Mouse (Mus musculus) liver, embryonic 16.5 days (tissue): Measurements from ENCODE around the gene Ppp1r13b. TPM values are rescaled to one million over a fixed set of nuclear protein-coding genes. Genes with fewer than 3 reads are reported as not detected.
A peak's percentile ranks its signal among the peaks of the same experiment; 100 is the strongest.

Experiments
- ATAC-seq: fragments of 200-750 bp; cut with Nextera tagmentation; 2 replicates; pipeline ENCODE4 v1.8.0; 2017; ENCODE audit warnings: low read depth, mild to moderate bottlenecking, moderate number of reproducible peaks, moderate library complexity
- H3K27ac ChIP-seq: fragments of 300-500 bp; sonication (generic); 2 replicates; pipeline ENCODE4 v1.5.1; 2014; ENCODE audit warnings: mild to moderate bottlenecking, low read length
- H3K27me3 ChIP-seq: fragments of 300-500 bp; sonication (generic); 2 replicates; pipeline ENCODE4 v1.6.1; 2014; ENCODE audit warnings: low read depth, low read length, mixed read lengths; ENCODE audit not compliant: control insufficient read depth, insufficient read depth
- H3K36me3 ChIP-seq: fragments of 300-500 bp; sonication (generic); 2 replicates; pipeline ENCODE4 v1.6.1; 2014; ENCODE audit warnings: mild to moderate bottlenecking; ENCODE audit not compliant: control insufficient read depth, insufficient read depth
- H3K4me1 ChIP-seq: fragments of 300-500 bp; sonication (generic); 2 replicates; pipeline ENCODE4 v1.6.1; 2014; ENCODE audit warnings: low read depth, low read length, mixed read lengths; ENCODE audit not compliant: control insufficient read depth
- H3K4me2 ChIP-seq: fragments of 300-500 bp; sonication (generic); 2 replicates; pipeline ENCODE4 v1.6.1; 2014; ENCODE audit warnings: low read depth, low read length, mixed read lengths
- H3K4me3 ChIP-seq: fragments of 300-500 bp; sonication (generic); 2 replicates; pipeline ENCODE4 v1.5.1; 2014; ENCODE audit warnings: low read depth, mild to moderate bottlenecking, low read length
- H3K9ac ChIP-seq: fragments of 300-500 bp; sonication (generic); 2 replicates; pipeline ENCODE4 v1.6.1; 2014; ENCODE audit warnings: low read depth, low read length
- H3K9me3 ChIP-seq: fragments of 300-500 bp; sonication (generic); replicated peaks from 2 replicates; pipeline ENCODE4 v1.6.1; 2016; ENCODE audit warnings: low read length; ENCODE audit not compliant: control insufficient read depth
- WGBS: fragments of 180-500 bp; shearing (Covaris S2); extraction: QIAGEN DNeasy Blood & Tissue Kit; methylation state at CpG from one replicate; pipeline ENCODE4 v1.1.7; 2014; ENCODE audit not compliant: insufficient replicate concordance; 5-methylcytosine and 5-hydroxymethylcytosine counted together
- polyA plus RNA-seq: library from polyadenylated mRNA; unstranded; fragments of >200 nt; fragmentation: Nextera tagmentation; extraction: Ambion mirVana; gene quantifications from 2 replicates; pipeline ENCODE4 v1.2.1, GENCODE M21; 2015

Ppp1r13b gene
- polyA plus RNA-seq, 1 experiment from 2014 or later, result 1.9 TPM

DNA sequence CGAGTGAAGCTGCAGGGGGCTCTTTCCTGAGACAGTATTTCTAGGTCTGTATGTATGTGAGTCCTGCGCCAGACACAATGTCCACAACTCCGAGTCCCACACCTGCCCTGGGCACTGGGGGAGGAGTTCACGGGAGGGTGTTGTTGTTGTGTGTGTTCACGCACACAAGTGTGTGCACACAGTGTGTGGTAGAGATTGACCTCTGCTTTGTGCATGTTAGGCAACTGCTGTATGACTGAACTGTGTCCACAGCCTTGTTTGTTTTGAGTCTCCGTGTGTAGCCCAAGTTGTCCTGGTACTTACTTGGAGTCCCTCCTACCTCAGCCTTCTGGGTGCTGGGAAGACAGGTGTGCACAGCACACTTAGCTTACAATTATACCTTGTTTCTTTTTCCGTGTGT lies 117.3 kb downstream of the Ppp1r13b start:
- H3K36me3 ChIP-seq, result peaks cover 30% of the 10 kb centered on the region
- H3K9me3 ChIP-seq, result no peaks in the 10 kb centered on the region
- H3K4me2 ChIP-seq, result no peak overlapping the region
- H3K4me1 ChIP-seq, result peaks cover 16% of the 10 kb centered on the region
- no peaks in the 10 kb centered on the region for H3K27me3 ChIP-seq
- H3K4me3 ChIP-seq, result no peak overlapping the region
- ATAC-seq, result peak; percentile 62
- 70% methylated on average over 7 of the region's 7 CpGs for WGBS
- H3K27ac ChIP-seq, result peak overlapping the region; percentile 64
- H3K9ac ChIP-seq, result no peak overlapping the region

DNA sequence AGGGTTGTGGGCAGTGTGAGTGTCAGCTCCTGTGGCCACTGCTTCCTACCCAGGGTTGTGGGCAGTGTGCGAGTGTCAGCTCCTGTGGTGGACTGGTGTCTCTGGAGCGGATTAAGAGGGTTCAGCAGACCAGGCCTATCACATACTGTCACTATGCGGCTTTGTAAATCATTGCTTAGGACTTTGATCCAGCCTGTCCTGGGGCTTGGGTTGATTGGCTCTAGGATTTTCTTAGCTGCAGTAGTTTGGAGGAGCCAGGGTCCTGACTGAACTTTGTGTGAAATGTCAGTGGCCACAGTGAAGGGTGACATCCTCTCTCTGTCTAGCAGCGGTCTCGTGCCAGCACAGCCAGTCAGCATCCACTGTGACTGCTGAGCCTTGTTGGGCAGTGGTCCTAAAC lies 117.8 kb downstream of the Ppp1r13b start:
- Histone ChIP-seq H3K4me2 (no peak overlapping the region), H3K36me3 (peaks cover 30% of the 10 kb centered on the region), H3K27me3 (no peaks in the 10 kb centered on the region), H3K4me3 (no peak overlapping the region), H3K4me1 (peaks cover 17% of the 10 kb centered on the region), H3K9me3 (no peaks in the 10 kb centered on the region), H3K9ac (no peak overlapping the region), H3K27ac (peak overlapping the region; percentile 64)
- ATAC-seq, result peak; percentile 75
- WGBS, result 70% methylated on average over 5 of the region's 5 CpGs

DNA sequence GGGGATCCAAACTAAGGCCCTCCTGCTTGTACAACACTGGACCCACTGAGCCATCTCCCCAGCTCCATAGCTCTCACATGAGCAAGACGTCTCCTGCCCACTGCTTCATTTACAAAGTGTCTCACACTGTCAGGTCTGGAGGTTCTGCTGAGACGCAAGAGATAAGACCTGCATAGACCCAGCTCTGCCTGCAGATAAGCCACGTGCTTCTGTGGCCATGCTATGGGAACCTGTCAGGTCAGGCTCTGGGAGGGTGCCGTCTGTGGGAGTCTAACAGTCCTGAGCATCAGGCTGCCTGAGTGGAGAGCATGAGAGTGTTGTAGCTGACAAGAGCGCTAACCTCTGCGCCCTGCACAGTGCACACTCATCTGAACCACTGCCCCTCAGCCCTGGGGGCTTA lies 120.9 kb downstream of the Ppp1r13b start:
- H3K9ac ChIP-seq, result no peak overlapping the region
- H3K4me1 ChIP-seq, result peaks cover 12% of the 10 kb centered on the region
- ATAC-seq, result peak; percentile 36
- H3K27ac ChIP-seq, result no peak overlapping the region
- no peaks in the 10 kb centered on the region for H3K9me3 ChIP-seq
- peaks cover 24% of the 10 kb centered on the region for H3K36me3 ChIP-seq
- H3K27me3 ChIP-seq, result no peaks in the 10 kb centered on the region
- H3K4me2 ChIP-seq, result no peak overlapping the region
- WGBS, result 48% methylated on average over 6 of the region's 6 CpGs
- H3K4me3 ChIP-seq, result no peak overlapping the region

DNA sequence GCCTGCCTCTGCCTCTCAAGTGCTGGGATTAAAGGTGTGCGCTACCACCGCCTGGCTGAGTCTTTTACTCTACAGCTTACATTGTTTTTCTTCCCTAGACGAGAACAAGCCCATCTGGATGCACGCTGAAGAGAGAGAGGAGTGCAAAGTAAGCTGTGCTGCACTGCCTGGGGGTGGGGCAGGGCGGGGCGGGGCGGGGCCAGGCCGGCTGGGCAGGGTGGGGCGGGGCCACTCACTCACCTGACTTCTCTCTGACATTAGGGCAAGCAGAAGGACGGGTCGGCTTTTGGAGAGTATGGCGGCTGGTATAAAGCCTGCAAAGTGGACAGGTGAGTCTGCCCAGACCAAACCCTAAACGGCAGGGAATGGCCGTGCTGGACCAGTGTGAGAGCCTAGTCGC lies 122.7 kb downstream of the Ppp1r13b start:
- H3K36me3 ChIP-seq, result peaks cover 27% of the 10 kb centered on the region

DNA sequence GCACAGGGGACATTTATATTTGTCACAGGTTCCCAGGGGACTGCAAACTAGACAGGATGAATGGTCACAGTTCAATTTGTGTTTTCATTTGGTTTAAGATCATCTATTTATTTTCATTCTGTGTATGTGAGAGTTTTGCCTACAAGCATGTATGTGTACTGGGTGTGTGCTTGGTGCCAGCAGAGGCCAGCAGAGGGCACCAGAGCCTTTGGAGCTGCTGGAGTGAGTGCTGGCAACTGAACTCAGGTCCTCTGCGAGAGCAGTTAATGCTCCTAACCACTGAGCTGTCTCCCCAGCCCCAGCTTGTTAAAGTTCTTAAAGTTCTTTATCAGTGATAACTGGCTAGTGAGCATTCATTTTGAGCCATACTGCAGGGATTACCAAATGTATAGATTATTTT lies 128.4 kb downstream of the Ppp1r13b start:
- H3K4me2 ChIP-seq, result no peak overlapping the region
- ATAC-seq, result no peak
- H3K9me3 ChIP-seq, result 0 out of 2 replicates have a peak, but pooled peaks cover 3% of the 10 kb centered on the region
- H3K4me1 ChIP-seq, result no peaks in the 10 kb centered on the region
- WGBS, result 96% methylated on average over 1 of the region's 1 CpGs
- no peak overlapping the region for H3K27ac ChIP-seq
- peaks cover 35% of the 10 kb centered on the region for H3K36me3 ChIP-seq
- H3K4me3 ChIP-seq, result no peak overlapping the region
- H3K9ac ChIP-seq, result no peak overlapping the region
- H3K27me3 ChIP-seq, result no peaks in the 10 kb centered on the region

More for the DNA sequence above, 122.7 kb downstream of the Ppp1r13b start:
- Histone ChIP-seq H3K27ac (no peak overlapping the region), H3K27me3 (no peaks in the 10 kb centered on the region), H3K4me3 (no peak overlapping the region), H3K4me2 (no peak overlapping the region), H3K9ac (no peak overlapping the region), H3K4me1 (peaks cover 12% of the 10 kb centered on the region), H3K9me3 (no peaks in the 10 kb centered on the region)
- ATAC-seq, result no peak
- WGBS, result 60% methylated on average over 15 of the region's 15 CpGs

Other genes with a start within 250 kb of the Ppp1r13b start
- 39.2 and 44.8 TPM in 2 replicates for gene Ckb, start 235.8 kb downstream of the Ppp1r13b start, polyA plus RNA-seq
- 3.7 and 4.6 TPM in 2 replicates for gene Trmt61a, start 230.0 kb downstream of the Ppp1r13b start, polyA plus RNA-seq
- gene Bag5, start 194.9 kb downstream of the Ppp1r13b start, polyA plus RNA-seq, result 14.1 and 14.4 TPM in 2 replicates
- gene Apopt1, start 194.8 kb downstream of the Ppp1r13b start, polyA plus RNA-seq, result 17.5 TPM in 2 replicates
- 14.5 and 14.6 TPM in 2 replicates for gene Klc1, start 149.3 kb downstream of the Ppp1r13b start, polyA plus RNA-seq
- 3.5 and 5.0 TPM in 2 replicates for gene Xrcc3, start 94.2 kb downstream of the Ppp1r13b start, polyA plus RNA-seq
- 70.7 and 76.8 TPM in 2 replicates for gene Zfyve21, start 93.9 kb downstream of the Ppp1r13b start, polyA plus RNA-seq
- gene Atp5mpl, start 58.9 kb upstream of the Ppp1r13b start, polyA plus RNA-seq, result 457 and 494 TPM in 2 replicates
- 0.07 and 0.14 TPM in 2 replicates for gene Tdrd9, start 63.4 kb upstream of the Ppp1r13b start, polyA plus RNA-seq
- gene Rd3l, start 73.2 kb upstream of the Ppp1r13b start, polyA plus RNA-seq, result 0.09 TPM in 1 of 2 replicates, not detected in the other
- 0.28 and 0.30 TPM in 2 replicates for gene Aspg, start 198.6 kb upstream of the Ppp1r13b start, polyA plus RNA-seq
- gene Kif26a, start 238.1 kb upstream of the Ppp1r13b start, polyA plus RNA-seq, result 0.21 and 0.27 TPM in 2 replicates